Mouse (Mus musculus) lung, embryonic 14.5 days (tissue): Measurements from ENCODE around the gene Bptf. TPM values are rescaled to one million over a fixed set of nuclear protein-coding genes. Genes with fewer than 3 reads are reported as not detected.
A peak's percentile ranks its signal among the peaks of the same experiment; 100 is the strongest.
"Not testable (repeated sequence)": the region's sequence is repeated elsewhere in the genome, so short reads cannot be mapped to it uniquely, and the experiment has no call there.

Experiments used
- ATAC-seq: fragments of 200-750 bp; cut with Nextera tagmentation; 2 replicates; pipeline ENCODE4 v1.8.0; 2017; ENCODE audit warnings: mild to moderate bottlenecking, moderate TSS enrichment, moderate library complexity; ENCODE audit not compliant: insufficient read depth
- DNase-seq: peaks from one replicate; pipeline ENCODE4 v3.0.0-alpha.2; 2015
- H3K27ac ChIP-seq: fragments of 300-500 bp; sonication (generic); 2 replicates; pipeline ENCODE4 v1.5.1; 2014; ENCODE audit warnings: low read depth, mild to moderate bottlenecking, moderate library complexity
- H3K27me3 ChIP-seq: fragments of 300-500 bp; sonication (generic); 2 replicates; pipeline ENCODE4 v1.6.1; 2014; ENCODE audit warnings: low read length, control low read depth; ENCODE audit not compliant: insufficient read depth
- H3K36me3 ChIP-seq: fragments of 300-500 bp; sonication (generic); 2 replicates; pipeline ENCODE4 v1.6.1; 2014; ENCODE audit warnings: control low read depth; ENCODE audit not compliant: insufficient read depth
- H3K4me1 ChIP-seq: fragments of 300-500 bp; sonication (generic); 2 replicates; pipeline ENCODE4 v1.6.1; 2014; ENCODE audit warnings: antibody characterized with exemption, control low read depth; ENCODE audit not compliant: insufficient read depth
- H3K4me2 ChIP-seq: fragments of 300-500 bp; sonication (generic); 2 replicates; pipeline ENCODE4 v1.6.1; 2014; ENCODE audit warnings: mild to moderate bottlenecking
- H3K4me3 ChIP-seq: fragments of 300-500 bp; sonication (generic); 2 replicates; pipeline ENCODE4 v1.5.1; 2014; ENCODE audit warnings: low read depth, low read length
- H3K9ac ChIP-seq: fragments of 300-500 bp; sonication (generic); 2 replicates; pipeline ENCODE4 v1.6.1; 2014
- H3K9me3 ChIP-seq: fragments of 300-500 bp; sonication (generic); 2 replicates; pipeline ENCODE4 v1.6.1; 2016; ENCODE audit warnings: low read depth, low read length, control low read depth
- CTCF ChIP-seq: IDR thresholded peaks from 2 replicates; pipeline ENCODE4 v1.5.1; 2016; ENCODE audit warnings: antibody characterized with exemption, low read depth
- WGBS: fragments of 180-500 bp; shearing (Covaris S2); extraction: QIAGEN DNeasy Blood & Tissue Kit; methylation state at CpG from one replicate; pipeline ENCODE4 v1.1.7; 2014; 5-methylcytosine and 5-hydroxymethylcytosine counted together
- polyA plus RNA-seq: library from polyadenylated mRNA; unstranded; fragments of >200 nt; fragmentation: Nextera tagmentation; extraction: Ambion mirVana; gene quantifications from 2 replicates; pipeline ENCODE4 v1.2.1, GENCODE M21; 2014

Gene Bptf
- polyA plus RNA-seq, 1 experiment from 2014 or later = 40.6 TPM

GRCm38 (mm10) chr11:107132426-107132825 is 499 bp upstream of the Bptf start:
- Histone ChIP-seq H3K4me2 (peak overlapping the region; percentile 96), H3K36me3 (0 out of 2 replicates have a peak, but pooled peaks cover 2% of the 10 kb centered on the region), H3K4me1 (0 out of 2 replicates have a peak, but pooled peaks cover 2% of the 10 kb centered on the region), H3K4me3 (peak overlapping the region; percentile 87), H3K27ac (peak overlapping the region; percentile 96; the same call in 1 of the 2 replicates), H3K9ac (peak overlapping the region; percentile 99), H3K9me3 (no peaks in the 10 kb centered on the region), H3K27me3 (no peaks in the 10 kb centered on the region)
- peak; percentile 71 for DNase-seq
- TF ChIP-seq CTCF = no peak; the same call in none of the 2 replicates
- ATAC-seq = peak; percentile 61
- 0% methylated on average over 16 of the region's 16 CpGs for WGBS

GRCm38 (mm10) chr11:107130879-107131748 is 813 bp downstream of the Bptf start:
- Histone ChIP-seq H3K27me3 (no peaks in the 10 kb centered on the region), H3K4me3 (peak overlapping the region; percentile 87), H3K4me2 (peak overlapping the region; percentile 88), H3K4me1 (0 out of 2 replicates have a peak, but pooled peaks cover 2% of the 10 kb centered on the region), H3K27ac (peak overlapping the region; percentile 96), H3K9me3 (no peaks in the 10 kb centered on the region), H3K9ac (peak overlapping the region; percentile 99), H3K36me3 (0 out of 2 replicates have a peak, but pooled peaks cover 2% of the 10 kb centered on the region)
- ATAC-seq (peak; percentile 78), DNase-seq (peak; percentile 70)
- no peak for TF ChIP-seq CTCF
- WGBS = under 1% methylated on average over 49 of the region's 65 CpGs

- 2% methylated on average over 18 of the region's 18 CpGs for WGBS
- Histone ChIP-seq H3K9me3 (no peaks in the 10 kb centered on the region), H3K27ac (peak overlapping the region; percentile 96; the same call in 1 of the 2 replicates)
Observed at GRCm38 (mm10) chr11:107130221-107130788, 1.6 kb downstream of the Bptf start.

GRCm38 (mm10) chr11:107129641-107130040 is 2.3 kb downstream of the Bptf start:
- 14% methylated on average over 2 of the region's 2 CpGs for WGBS
- no peak for TF ChIP-seq CTCF
- H3K9ac ChIP-seq = peak overlapping the region; percentile 99

More at GRCm38 (mm10) chr11:107130221-107130788, 1.6 kb downstream of the Bptf start:
- Histone ChIP-seq H3K4me2 (peak overlapping the region; percentile 88), H3K27me3 (no peaks in the 10 kb centered on the region), H3K36me3 (0 out of 2 replicates have a peak, but pooled peaks cover 2% of the 10 kb centered on the region), H3K4me1 (0 out of 2 replicates have a peak, but pooled peaks cover 2% of the 10 kb centered on the region), H3K9ac (peak overlapping the region; percentile 99), H3K4me3 (peak overlapping the region; percentile 87)
- ATAC-seq = no peak
- DNase-seq = peak; percentile 48
- TF ChIP-seq CTCF = no peak

GRCm38 (mm10) chr11:107126716-107127115 is 5.2 kb downstream of the Bptf start:
- ATAC-seq, H3K27me3 ChIP-seq, H3K9ac ChIP-seq, DNase-seq, H3K9me3 ChIP-seq, H3K4me2 ChIP-seq, H3K27ac ChIP-seq, H3K4me3 ChIP-seq: not testable (repeated sequence)
- 79% methylated on average over 1 of the region's 2 CpGs for WGBS
- H3K36me3 ChIP-seq = 0 out of 2 replicates have a peak, but pooled peaks cover 16% of the 10 kb centered on the region
- peaks cover 17% of the 10 kb centered on the region for H3K4me1 ChIP-seq

More at GRCm38 (mm10) chr11:107129641-107130040, 2.3 kb downstream of the Bptf start:
- Histone ChIP-seq H3K36me3 (0 out of 2 replicates have a peak, but pooled peaks cover 2% of the 10 kb centered on the region), H3K4me1 (peaks cover 8% of the 10 kb centered on the region), H3K9me3 (no peaks in the 10 kb centered on the region), H3K27me3 (no peaks in the 10 kb centered on the region), H3K4me3 (peak overlapping the region; percentile 87), H3K27ac (no peak overlapping the region), H3K4me2 (peak overlapping the region; percentile 88)
- DNase-seq (no peak), ATAC-seq (no peak)

- TF ChIP-seq CTCF = no peak
- Histone ChIP-seq H3K27ac (no peak overlapping the region), H3K9ac (no peak overlapping the region), H3K4me2 (peak overlapping the region; percentile 20; the same call in 1 of the 2 replicates), H3K4me3 (no peak overlapping the region), H3K9me3 (no peaks in the 10 kb centered on the region), H3K36me3 (0 out of 2 replicates have a peak, but pooled peaks cover 16% of the 10 kb centered on the region), H3K4me1 (peaks cover 14% of the 10 kb centered on the region), H3K27me3 (no peaks in the 10 kb centered on the region)
- ATAC-seq (no peak), DNase-seq (no peak)
- WGBS = 70% methylated on average over 4 of the region's 4 CpGs
Observed at GRCm38 (mm10) chr11:107125011-107125410, 6.9 kb downstream of the Bptf start.
